Mouse (Mus musculus): ENCODE results near the gene Aplp2.

The Aplp2 gene

GRCm38 (mm10) chr9:31211690-31212499 is at the start of gene Aplp2:
TSS of gene Aplp2 (minus strand) at chr9:31211815.
- peak; percentile 98 to 99 for DNase-seq

- DNase-seq, result no peak
Observed at GRCm38 (mm10) chr9:31260219-31260618, 48.6 kb upstream of the Aplp2 start.

- DNase-seq, result no peak
Observed at GRCm38 (mm10) chr9:31258237-31258636, 46.6 kb upstream of the Aplp2 start.

- DNase-seq, result no peak
Observed at GRCm38 (mm10) chr9:31255953-31256352, 44.3 kb upstream of the Aplp2 start.

- DNase-seq, result no peak
Observed at GRCm38 (mm10) chr9:31254697-31255004, 43.0 kb upstream of the Aplp2 start.

GRCm38 (mm10) chr9:31253866-31254696 is 42.5 kb upstream of the Aplp2 start:
- no peak for DNase-seq

GRCm38 (mm10) chr9:31253311-31253734 is 41.7 kb upstream of the Aplp2 start:
- no peak for DNase-seq

- no peak for DNase-seq
Observed at GRCm38 (mm10) chr9:31252182-31252799, 40.7 kb upstream of the Aplp2 start.

GRCm38 (mm10) chr9:31247447-31248220 is 36.0 kb upstream of the Aplp2 start:
- no peak for DNase-seq

GRCm38 (mm10) chr9:31246421-31246820 is 34.8 kb upstream of the Aplp2 start:
- no peak for DNase-seq

- DNase-seq, result no peak
Observed at GRCm38 (mm10) chr9:31245006-31245405, 33.4 kb upstream of the Aplp2 start.

- no peak for DNase-seq
Observed at GRCm38 (mm10) chr9:31243939-31244333, 32.3 kb upstream of the Aplp2 start.

GRCm38 (mm10) chr9:31243306-31243938 is 31.8 kb upstream of the Aplp2 start:
- DNase-seq, result no peak

- no peak for DNase-seq
Observed at GRCm38 (mm10) chr9:31241208-31241699, 29.6 kb upstream of the Aplp2 start.

- no peak for DNase-seq
Observed at GRCm38 (mm10) chr9:31240522-31241207, 29.1 kb upstream of the Aplp2 start.

GRCm38 (mm10) chr9:31239551-31239950 is 27.9 kb upstream of the Aplp2 start:
- DNase-seq, result no peak

GRCm38 (mm10) chr9:31238526-31238925 is 26.9 kb upstream of the Aplp2 start:
- no peak for DNase-seq

- DNase-seq, result no peak
Observed at GRCm38 (mm10) chr9:31236079-31236478, 24.5 kb upstream of the Aplp2 start.

- DNase-seq, result no peak
Observed at GRCm38 (mm10) chr9:31235489-31235888, 23.9 kb upstream of the Aplp2 start.

- DNase-seq, result no peak
Observed at GRCm38 (mm10) chr9:31235030-31235429, 23.4 kb upstream of the Aplp2 start.

- no peak for DNase-seq
Observed at GRCm38 (mm10) chr9:31226541-31226940, 14.9 kb upstream of the Aplp2 start.
